7 mouse cellular contexts compared by ENCODE assay signal in genomic region chr11:120085891-120086627, GRCm38 (mm10). TPM values are rescaled to one million over a fixed set of nuclear protein-coding genes. Genes with fewer than 3 reads are reported as not detected.
DNase-seq lines count a peak whose midpoint lies in the region; ATAC-seq and TF ChIP-seq lines count a peak whose summit lies in the region.

No protein-coding gene starts in this region.

- peak overlapping the region; percentile 97 for H3K4me3 ChIP-seq in forebrain, embryonic 14.5 days (ENCODE audit: low read depth, low read length)
- H3K4me3 ChIP-seq in hindbrain, embryonic 14.5 days (replicated peaks; ENCODE audit: low read length): peak overlapping the region; percentile 81
- H3K4me3 ChIP-seq in lung, embryonic 15.5 days: peak overlapping the region; percentile 96
- peak overlapping the region; percentile 80 for H3K4me3 ChIP-seq in small intestine, adult 2 months (ENCODE audit: low read depth, low read length)

- under 1% methylated on average over 25 of the region's 25 CpGs for WGBS in forebrain, embryonic 14.5 days
- 1% methylated on average over 25 of the region's 25 CpGs for WGBS in hindbrain, embryonic 14.5 days
- WGBS in lung, embryonic 15.5 days: under 1% methylated on average over 25 of the region's 25 CpGs
- under 1% methylated on average over 25 of the region's 25 CpGs for WGBS in small intestine, adult 2 months

- TF ChIP-seq CTCF in brain, embryonic 14.5 days (IDR thresholded peaks at IDR 0.05; ENCODE audit: borderline replicate concordance, extremely low read depth, insufficient read depth, insufficient read length): no peak
- TF ChIP-seq CTCF in small intestine, adult 2 months (IDR thresholded peaks at IDR 0.05; ENCODE audit: extremely low read depth, insufficient read length, insufficient replicate concordance, low read depth, low read length): no peak

- no peaks in the 10 kb centered on the region for H3K9me3 ChIP-seq in forebrain, embryonic 14.5 days (replicated peaks; ENCODE audit: control insufficient read depth, low read length)
- no peaks in the 10 kb centered on the region for H3K9me3 ChIP-seq in hindbrain, embryonic 14.5 days (ENCODE audit: control insufficient read depth, low read length)
- no peaks in the 10 kb centered on the region for H3K9me3 ChIP-seq in lung, embryonic 15.5 days

- peaks cover 30% of the 10 kb centered on the region for H3K36me3 ChIP-seq in forebrain, embryonic 14.5 days (ENCODE audit: control insufficient read depth, insufficient read depth, low read length)
- H3K36me3 ChIP-seq in hindbrain, embryonic 14.5 days (replicated peaks; ENCODE audit: control insufficient read depth, insufficient read depth): peaks cover 33% of the 10 kb centered on the region
- peaks cover 9% of the 10 kb centered on the region for H3K36me3 ChIP-seq in lung, embryonic 15.5 days
- H3K36me3 ChIP-seq in small intestine, adult 2 months (ENCODE audit: control insufficient read depth, insufficient read depth, low read length): peaks cover 7% of the 10 kb centered on the region; the same call in 1 of the 2 replicates

- peak overlapping the region; percentile 97 for H3K9ac ChIP-seq in forebrain, embryonic 14.5 days (ENCODE audit: low read length)
- peak overlapping the region; percentile 90 for H3K9ac ChIP-seq in hindbrain, embryonic 14.5 days
- H3K9ac ChIP-seq in lung, embryonic 15.5 days: peak overlapping the region; percentile 98

- peak; percentile 44 for ATAC-seq in forebrain, embryonic 14.5 days
- ATAC-seq in hindbrain, embryonic 14.5 days (ENCODE audit: low FRiP score): peak; percentile 7
- ATAC-seq in lung, embryonic 15.5 days (ENCODE audit: borderline replicate concordance, extremely low read depth, low FRiP score, low TSS enrichment): peak; percentile 43

- peak overlapping the region; percentile 98 for H3K4me2 ChIP-seq in forebrain, embryonic 14.5 days (ENCODE audit: low read length)
- H3K4me2 ChIP-seq in hindbrain, embryonic 14.5 days (replicated peaks): peak overlapping the region; percentile 85
- peak overlapping the region; percentile 93 for H3K4me2 ChIP-seq in lung, embryonic 15.5 days

- H3K27me3 ChIP-seq in forebrain, embryonic 14.5 days (replicated peaks; ENCODE audit: control insufficient read depth, insufficient read depth, low read length): no peaks in the 10 kb centered on the region
- no peaks in the 10 kb centered on the region for H3K27me3 ChIP-seq in hindbrain, embryonic 14.5 days (ENCODE audit: control insufficient read depth, insufficient read depth, low read length)
- H3K27me3 ChIP-seq in lung, embryonic 15.5 days: no peaks in the 10 kb centered on the region
- H3K27me3 ChIP-seq in small intestine, adult 2 months (ENCODE audit: control insufficient read depth, insufficient read depth, low read length): no peaks in the 10 kb centered on the region

- peaks cover 10% of the 10 kb centered on the region for H3K4me1 ChIP-seq in forebrain, embryonic 14.5 days (ENCODE audit: control insufficient read depth, insufficient read depth, low read length)
- H3K4me1 ChIP-seq in hindbrain, embryonic 14.5 days (replicated peaks; ENCODE audit: control insufficient read depth, insufficient read depth, low read length): peaks cover 13% of the 10 kb centered on the region
- peaks cover 21% of the 10 kb centered on the region for H3K4me1 ChIP-seq in lung, embryonic 15.5 days
- H3K4me1 ChIP-seq in small intestine, adult 2 months (ENCODE audit: control insufficient read depth, insufficient read depth, insufficient read length, low read length): 0 out of 2 replicates have a peak, but pooled peaks cover 6% of the 10 kb centered on the region

- peak; percentile 67 for DNase-seq in thymus, postnatal 4 days
- no peak for DNase-seq in thymus, postnatal 0 days (ENCODE audit: low spot score)
- peak; percentile 40 for DNase-seq in brain, embryonic 14.5 days (ENCODE audit: low read depth)
- peak; percentile 17 for DNase-seq in forebrain, embryonic 14.5 days (ENCODE audit: low spot score)
- DNase-seq in hindbrain, embryonic 14.5 days (ENCODE audit: low spot score): no peak

- H3K27ac ChIP-seq in forebrain, embryonic 14.5 days (ENCODE audit: low read depth, low read length): peak overlapping the region; percentile 82; the same call in 1 of the 2 replicates
- peak overlapping the region; percentile 88 for H3K27ac ChIP-seq in hindbrain, embryonic 14.5 days
- peak overlapping the region; percentile 80 for H3K27ac ChIP-seq in lung, embryonic 15.5 days
- H3K27ac ChIP-seq in small intestine, adult 2 months (ENCODE audit: insufficient read depth, low read depth, low read length): no peak overlapping the region

- no peak for TF ChIP-seq POLR2A in brain, embryonic 14.5 days (IDR thresholded peaks at IDR 0.05; ENCODE audit: borderline replicate concordance, extremely low read depth, insufficient read depth, insufficient read length, poor library complexity, severe bottlenecking)
- no peak for TF ChIP-seq POLR2A in small intestine, adult 2 months (IDR thresholded peaks at IDR 0.05; ENCODE audit: low read depth, low read length)

RNA-seq across cellular contexts. Expression of gene Cep131, which starts 0.6 kb away (rescaled TPM):
- 9.5 and 11.2 TPM in 2 replicates for polyA plus RNA-seq in thymus, postnatal 0 days (2015; fragmentation: Nextera tagmentation; extraction: Ambion mirVana)
- polyA plus RNA-seq in brain, embryonic 14.5 days (2012; rRNA removed): 34.7 and 43.3 TPM in 2 replicates
- polyA plus RNA-seq in forebrain, embryonic 14.5 days (2014; fragmentation: Nextera tagmentation; extraction: Ambion mirVana): 21.7 and 27.2 TPM in 2 replicates
- 27.8 and 28.1 TPM in 2 replicates for polyA plus RNA-seq in hindbrain, embryonic 14.5 days (2014; fragmentation: Nextera tagmentation; extraction: Ambion mirVana)
- 22.0 and 28.8 TPM in 2 replicates for polyA plus RNA-seq in lung, embryonic 15.5 days (2015; fragmentation: Nextera tagmentation; extraction: Ambion mirVana)
- polyA plus RNA-seq in small intestine, adult 2 months (2012; rRNA removed): 3.2 TPM in 2 replicates

RNA-seq across cellular contexts. Expression of gene Tepsin, which starts 12.5 kb away (rescaled TPM):
- polyA plus RNA-seq in thymus, postnatal 0 days (2015; fragmentation: Nextera tagmentation; extraction: Ambion mirVana): 12.3 and 13.2 TPM in 2 replicates
- 47.4 and 59.4 TPM in 2 replicates for polyA plus RNA-seq in brain, embryonic 14.5 days (2012; rRNA removed)
- 12.4 and 14.6 TPM in 2 replicates for polyA plus RNA-seq in forebrain, embryonic 14.5 days (2014; fragmentation: Nextera tagmentation; extraction: Ambion mirVana)
- polyA plus RNA-seq in hindbrain, embryonic 14.5 days (2014; fragmentation: Nextera tagmentation; extraction: Ambion mirVana): 17.7 and 20.1 TPM in 2 replicates
- 12.2 and 14.2 TPM in 2 replicates for polyA plus RNA-seq in lung, embryonic 15.5 days (2015; fragmentation: Nextera tagmentation; extraction: Ambion mirVana)
- polyA plus RNA-seq in small intestine, adult 2 months (2012; rRNA removed): 47.0 and 79.3 TPM in 2 replicates

RNA-seq across cellular contexts. Expression of gene Ndufaf8, which starts 12.7 kb away (rescaled TPM):
- 112 and 121 TPM in 2 replicates for polyA plus RNA-seq in thymus, postnatal 0 days (2015; fragmentation: Nextera tagmentation; extraction: Ambion mirVana)
- 28.0 and 39.0 TPM in 2 replicates for polyA plus RNA-seq in brain, embryonic 14.5 days (2012; rRNA removed)
- 59.8 and 84.8 TPM in 2 replicates for polyA plus RNA-seq in forebrain, embryonic 14.5 days (2014; fragmentation: Nextera tagmentation; extraction: Ambion mirVana)
- 47.5 and 62.8 TPM in 2 replicates for polyA plus RNA-seq in hindbrain, embryonic 14.5 days (2014; fragmentation: Nextera tagmentation; extraction: Ambion mirVana)
- polyA plus RNA-seq in lung, embryonic 15.5 days (2015; fragmentation: Nextera tagmentation; extraction: Ambion mirVana): 68.0 and 75.9 TPM in 2 replicates
- polyA plus RNA-seq in small intestine, adult 2 months (2012; rRNA removed): 47.0 and 74.1 TPM in 2 replicates

RNA-seq across cellular contexts. Expression of gene Aatk, which starts 39.1 kb away (rescaled TPM):
- 0.21 and 0.31 TPM in 2 replicates for polyA plus RNA-seq in thymus, postnatal 0 days (2015; fragmentation: Nextera tagmentation; extraction: Ambion mirVana)
- polyA plus RNA-seq in brain, embryonic 14.5 days (2012; rRNA removed): 54.8 and 71.1 TPM in 2 replicates
- polyA plus RNA-seq in forebrain, embryonic 14.5 days (2014; fragmentation: Nextera tagmentation; extraction: Ambion mirVana): 10.9 and 18.3 TPM in 2 replicates
- polyA plus RNA-seq in hindbrain, embryonic 14.5 days (2014; fragmentation: Nextera tagmentation; extraction: Ambion mirVana): 45.3 and 49.1 TPM in 2 replicates
- polyA plus RNA-seq in lung, embryonic 15.5 days (2015; fragmentation: Nextera tagmentation; extraction: Ambion mirVana): 2.1 and 3.3 TPM in 2 replicates
- polyA plus RNA-seq in small intestine, adult 2 months (2012; rRNA removed): 4.6 and 6.0 TPM in 2 replicates

Comparison
In these comparisons a context has a peak if more than half of its experiments do, and no peak if none do; other contexts are left out.
1. DNase-seq: peak in thymus, postnatal 4 days (single experiment), brain, embryonic 14.5 days (single experiment) and forebrain, embryonic 14.5 days (single experiment); none in thymus, postnatal 0 days (single experiment) and hindbrain, embryonic 14.5 days (single experiment).
2. Peak in every context shown above with its lines, with median percentiles within 50 percentile points of each other: ATAC-seq, H3K4me2 ChIP-seq, H3K4me3 ChIP-seq and H3K9ac ChIP-seq.